Mouse (Mus musculus) myocyte (in vitro differentiated cells): Measurements from ENCODE around the gene Dnajc2. TPM values are rescaled to one million over a fixed set of nuclear protein-coding genes. Genes with fewer than 3 reads are reported as not detected.

ENCODE experiments used
- H3K27me3 ChIP-seq: one replicate; pipeline ENCODE4 v1.6.1; 2011; ENCODE audit not compliant: control insufficient read depth, insufficient read depth, insufficient read length
- H3K36me3 ChIP-seq: one replicate; pipeline ENCODE4 v1.6.1; 2011; ENCODE audit not compliant: control insufficient read depth, insufficient read depth
- H3K4me2 ChIP-seq: one replicate; pipeline ENCODE4 v1.6.1; 2011; ENCODE audit warnings: low read depth, control low read depth
- H3K4me3 ChIP-seq: one replicate; pipeline ENCODE4 v1.5.1; 2011; ENCODE audit warnings: mild to moderate bottlenecking, control low read depth, moderate library complexity
- H3K79me2 ChIP-seq: one replicate; pipeline ENCODE4 v1.6.1; 2011; ENCODE audit not compliant: control insufficient read depth, insufficient read depth
- H3ac ChIP-seq: one replicate; pipeline ENCODE4 v1.6.1; 2011; ENCODE audit not compliant: control insufficient read depth, insufficient read length
- CEBPB ChIP-seq: IDR thresholded peaks from 2 replicates; pipeline ENCODE4 v1.6.1; 2011; ENCODE audit warnings: mild to moderate bottlenecking, moderate library complexity; ENCODE audit not compliant: poor library complexity, insufficient read depth, severe bottlenecking
- E2F4 ChIP-seq: IDR thresholded peaks from one replicate; pipeline ENCODE4 v1.6.1; 2011; ENCODE audit warnings: mild to moderate bottlenecking, control low read depth, moderate library complexity; ENCODE audit not compliant: insufficient read depth
- MAX ChIP-seq: IDR thresholded peaks from one replicate; pipeline ENCODE4 v1.6.1; 2011; ENCODE audit warnings: low read depth, mild to moderate bottlenecking, control low read depth
- MYOD1 ChIP-seq, 3 experiments: IDR thresholded peaks; one replicate each; pipeline ENCODE4 v1.6.1; 2011; ENCODE audit warnings: control low read depth in 2 of 3, low read depth in 2 of 3, mild to moderate bottlenecking in 2 of 3, moderate library complexity in 1 of 3; ENCODE audit not compliant: insufficient read length in 2 of 3, control insufficient read depth in 1 of 3
- MYOG ChIP-seq, 3 experiments: IDR thresholded peaks; one replicate each; pipeline ENCODE4 v1.6.1; 2011; ENCODE audit warnings: control low read depth in 2 of 3, low read depth in 2 of 3, mild to moderate bottlenecking in 2 of 3; ENCODE audit not compliant: insufficient read length in 2 of 3, control insufficient read depth in 1 of 3, insufficient read depth in 1 of 3
- POLR2A ChIP-seq: IDR thresholded peaks from one replicate; pipeline ENCODE4 v1.6.1; 2011; ENCODE audit warnings: low read depth, mild to moderate bottlenecking, control low read depth, moderate library complexity; ENCODE audit not compliant: insufficient read length
- POLR2AphosphoS2 ChIP-seq: IDR thresholded peaks from one replicate; pipeline ENCODE4 v1.6.1; 2011; ENCODE audit warnings: low read depth, control low read depth; ENCODE audit not compliant: insufficient read length
- REST ChIP-seq: IDR thresholded peaks from one replicate; pipeline ENCODE4 v1.6.1; 2011; ENCODE audit warnings: mild to moderate bottlenecking, control low read depth, moderate library complexity; ENCODE audit not compliant: insufficient read depth, insufficient read length
- SRF ChIP-seq: IDR thresholded peaks from one replicate; pipeline ENCODE4 v1.6.1; 2011; ENCODE audit warnings: low read depth; ENCODE audit not compliant: control insufficient read depth, insufficient read length
- TCF12 ChIP-seq: IDR thresholded peaks from one replicate; pipeline ENCODE4 v1.6.1; 2011; ENCODE audit warnings: mild to moderate bottlenecking, control low read depth; ENCODE audit not compliant: poor library complexity, insufficient read depth, severe bottlenecking
- TCF3 ChIP-seq: IDR thresholded peaks from one replicate; pipeline ENCODE4 v1.6.1; 2011; ENCODE audit warnings: low read depth, control low read depth; ENCODE audit not compliant: insufficient read length
- USF1 ChIP-seq: IDR thresholded peaks from one replicate; pipeline ENCODE4 v1.6.1; 2011; ENCODE audit warnings: low read depth, mild to moderate bottlenecking, control low read depth, moderate library complexity
- polyA plus RNA-seq: library from polyadenylated mRNA; unstranded; fragments of >200 nt; fragmentation: generic; extraction: Trizol; gene quantifications from one replicate; pipeline ENCODE4 v1.2.1, GENCODE M21; 2012; ENCODE audit warnings: missing spikeins

Dnajc2 gene
- polyA plus RNA-seq, 1 experiment: 15.4 TPM

DNA sequence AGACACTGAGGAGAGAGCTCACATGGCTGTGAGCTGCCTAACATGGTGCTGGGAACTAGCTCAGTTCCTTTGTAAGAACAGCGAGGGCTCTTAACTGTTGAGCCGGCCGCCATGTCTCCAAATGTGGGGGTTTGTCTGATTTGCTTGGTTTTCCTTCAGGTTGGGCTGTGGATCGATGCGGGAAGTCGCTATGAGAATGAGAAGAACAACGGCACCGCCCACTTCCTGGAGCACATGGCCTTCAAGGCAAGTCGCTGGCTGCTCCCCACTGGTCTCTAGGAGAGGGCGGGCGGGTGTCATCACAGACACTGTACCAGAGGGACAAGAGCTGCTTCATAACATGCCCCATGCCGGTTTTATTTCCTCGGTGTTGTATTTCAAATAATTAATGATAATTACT lies 45.2 kb downstream of the Dnajc2 start:
- no peak overlapping the region for H3K4me2 ChIP-seq
- no peak overlapping the region for H3ac ChIP-seq
- no peak overlapping the region for H3K4me3 ChIP-seq
- no peak for TF ChIP-seq MAX
- TF ChIP-seq SRF: no peak
- TF ChIP-seq POLR2A: no peak
- TF ChIP-seq MYOG (IDR thresholded peaks at IDR 0.05; ENCODE audit: control insufficient read depth in 1 of 3, insufficient read depth in 1 of 3, insufficient read length in 2 of 3, low read depth in 2 of 3): no peak
- TF ChIP-seq POLR2AphosphoS2: no peak
- TF ChIP-seq CEBPB: no peak
- TF ChIP-seq TCF12: no peak
- TF ChIP-seq MYOD1 (IDR thresholded peaks at IDR 0.05; ENCODE audit: control insufficient read depth in 1 of 3, insufficient read length in 2 of 3, low read depth in 2 of 3): no peak
- no peak for TF ChIP-seq TCF3
- TF ChIP-seq USF1: no peak
- TF ChIP-seq E2F4: no peak
- TF ChIP-seq REST: no peak
- H3K79me2 ChIP-seq: peaks cover 14% of the 10 kb centered on the region
- peaks cover 33% of the 10 kb centered on the region for H3K36me3 ChIP-seq
- H3K27me3 ChIP-seq: no peaks in the 10 kb centered on the region

GRCm38 (mm10) chr5:21739120-21739519 lies 45.9 kb downstream of the Dnajc2 start:
- H3K36me3 ChIP-seq: peaks cover 26% of the 10 kb centered on the region
- no peak overlapping the region for H3ac ChIP-seq
- H3K27me3 ChIP-seq: no peaks in the 10 kb centered on the region
- H3K4me3 ChIP-seq: no peak overlapping the region
- no peak overlapping the region for H3K4me2 ChIP-seq
- peaks cover 14% of the 10 kb centered on the region for H3K79me2 ChIP-seq
- TF ChIP-seq CEBPB (no peak), USF1 (no peak), POLR2AphosphoS2 (no peak)

- Histone ChIP-seq H3K36me3 (peaks cover 16% of the 10 kb centered on the region), H3K27me3 (no peaks in the 10 kb centered on the region), H3K4me3 (peak overlapping the region; percentile 74), H3ac (peak overlapping the region; percentile 91), H3K79me2 (peaks cover 14% of the 10 kb centered on the region), H3K4me2 (peak overlapping the region; percentile 91)
- TF ChIP-seq REST (no peak), USF1 (no peak), E2F4 (no peak), MYOD1 (IDR thresholded peaks at IDR 0.05; ENCODE audit: control insufficient read depth in 1 of 3, insufficient read length in 2 of 3, low read depth in 2 of 3) (no peak), SRF (no peak), MYOG (IDR thresholded peaks at IDR 0.05; ENCODE audit: control insufficient read depth in 1 of 3, insufficient read depth in 1 of 3, insufficient read length in 2 of 3, low read depth in 2 of 3) (no peak), POLR2AphosphoS2 (no peak), TCF3 (no peak), CEBPB (no peak), POLR2A (no peak), MAX (no peak), TCF12 (no peak)
These were observed 47.4 kb downstream of the Dnajc2 start for GRCm38 (mm10) chr5:21737620-21738019.

GRCm38 (mm10) chr5:21736956-21737585 lies 48.0 kb downstream of the Dnajc2 start, which contains the start of gene Pmpcb:
TSS of gene Pmpcb (plus strand) at chr5:21737141.
- Histone ChIP-seq H3K4me3 (peak within 1 kb of the TSS; percentile 74), H3K4me2 (peak within 1 kb of the TSS; percentile 91), H3K79me2 (peaks cover 14% of the 10 kb centered on the region), H3K36me3 (peaks cover 15% of the 10 kb centered on the region), H3ac (peak within 1 kb of the TSS; percentile 91), H3K27me3 (no peaks in the 10 kb centered on the region)
- TF ChIP-seq POLR2A (peak; percentile 51), POLR2AphosphoS2 (peak; percentile 52), REST (no peak)

DNA sequence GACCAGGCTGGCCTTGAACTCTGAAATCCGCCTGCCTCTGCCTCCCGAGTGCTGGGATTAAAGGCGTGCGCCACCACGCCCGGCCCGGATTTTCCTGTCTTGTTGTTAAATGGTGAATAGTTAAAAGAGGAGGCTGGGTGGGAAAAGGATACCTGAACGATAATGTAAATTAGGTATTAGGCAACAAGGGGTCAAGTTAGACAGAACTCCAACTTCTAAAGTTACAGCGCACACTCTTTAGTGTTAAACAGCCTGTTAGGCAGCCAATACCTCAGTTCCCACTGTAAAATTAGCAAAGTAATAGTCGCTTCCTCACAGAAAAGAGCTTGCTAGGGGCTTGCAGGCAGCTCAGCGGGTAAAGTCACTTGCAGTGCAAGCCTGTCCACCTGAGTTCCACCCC lies 49.0 kb downstream of the Dnajc2 start:
- Histone ChIP-seq H3ac (no peak overlapping the region), H3K79me2 (peaks cover 14% of the 10 kb centered on the region), H3K36me3 (peaks cover 7% of the 10 kb centered on the region), H3K4me2 (no peak overlapping the region), H3K4me3 (no peak overlapping the region), H3K27me3 (no peaks in the 10 kb centered on the region)
- TF ChIP-seq SRF: no peak
